15 mouse cellular contexts compared by ENCODE assay signal in genomic region chr9:32340831-32341230, GRCm38 (mm10). TPM values are rescaled to one million over a fixed set of nuclear protein-coding genes. Genes with fewer than 3 reads are reported as not detected.
A peak's percentile ranks its signal among the peaks of the same experiment; 100 is the strongest.
DNase-seq lines count a peak whose midpoint lies in the region; ATAC-seq and TF ChIP-seq lines count a peak whose summit lies in the region.
"Had no signal": no experiment of that assay in that cellular context is flagged by ENCODE, and none has a peak within 500 bp of the region (broad histone marks: within the 10 kb centered on the region; RNA-seq: fewer than 3 reads in every experiment).

No protein-coding gene starts in this region.

- no peak overlapping the region for H3K9ac ChIP-seq in MEL (ENCODE audit: control insufficient read depth, low read depth, low read length, poor library complexity, severe bottlenecking)
- no peak overlapping the region for H3K9ac ChIP-seq in liver, embryonic 11.5 days (ENCODE audit: low read depth, low read length)
- H3K9ac ChIP-seq: hindbrain, embryonic 15.5 days had no signal

- TF ChIP-seq RAD21 in MEL (IDR thresholded peaks at IDR 0.05; ENCODE audit: low read depth, low read length), result no peak

- H3K27ac ChIP-seq in MEL (ENCODE audit: control insufficient read depth, low read depth, low read length), result no peak overlapping the region
- H3K27ac ChIP-seq in heart, embryonic 10.5 days, result peak overlapping the region; percentile 90
- no peak overlapping the region for H3K27ac ChIP-seq in liver, embryonic 11.5 days (ENCODE audit: low read depth, low read length)
- H3K27ac ChIP-seq: hindbrain, embryonic 15.5 days had no signal

- H3K4me3 ChIP-seq in MEL (ENCODE audit: control insufficient read depth in 1 of 2, insufficient read depth in 1 of 2, low read depth in 2 of 2, low read length in 2 of 2), result no peak overlapping the region
- H3K4me3 ChIP-seq in heart, embryonic 10.5 days, result peak overlapping the region; percentile 68
- no peak overlapping the region for H3K4me3 ChIP-seq in liver, embryonic 11.5 days (ENCODE audit: low read depth, low read length)
- H3K4me3 ChIP-seq: hindbrain, embryonic 15.5 days had no signal

- peaks cover 0 to 15% of the 10 kb centered on the region in 2 experiments; a peak in 3 of 4 replicates for H3K4me1 ChIP-seq in MEL (ENCODE audit: control insufficient read depth in 1 of 2, insufficient read depth in 2 of 2, low read length in 2 of 2)
- H3K4me1 ChIP-seq in heart, embryonic 10.5 days, result peaks cover 65% of the 10 kb centered on the region
- peaks cover 15% of the 10 kb centered on the region for H3K4me1 ChIP-seq in liver, embryonic 11.5 days (replicated peaks; ENCODE audit: control insufficient read depth, insufficient read depth, low read length)

- peak overlapping the region; percentile 19 for H3K4me2 ChIP-seq in liver, embryonic 11.5 days
- H3K4me2 ChIP-seq: hindbrain, embryonic 15.5 days had no signal

- no peak for TF ChIP-seq EP300 in MEL (IDR thresholded peaks at IDR 0.05; ENCODE audit: low read depth in 1 of 2, low read length in 2 of 2)

- no peak for TF ChIP-seq POLR2A in MEL (IDR thresholded peaks at IDR 0.05; ENCODE audit: control insufficient read depth in 1 of 2, insufficient read depth in 1 of 2, low read depth in 1 of 2, low read length in 2 of 2, poor library complexity in 1 of 2)

- no peaks in the 10 kb centered on the region for H3K9me3 ChIP-seq in MEL (replicated peaks; ENCODE audit: insufficient read depth, low read length)
- H3K9me3 ChIP-seq in heart, embryonic 10.5 days, result no peaks in the 10 kb centered on the region
- no peaks in the 10 kb centered on the region for H3K9me3 ChIP-seq in liver, embryonic 11.5 days (ENCODE audit: control insufficient read depth, low read length)
- H3K9me3 ChIP-seq: hindbrain, embryonic 15.5 days had no signal

- DNase-seq in adrenal gland, adult 2 months, result peak; percentile 16
- no peak for DNase-seq in adrenal gland, postnatal 10 days
- peak; percentile 52 for DNase-seq in MEL (ENCODE audit: low read depth, low spot score)
- peak; percentile 83 for DNase-seq in heart, embryonic 10.5 days (ENCODE audit: low spot score)
- no peak for DNase-seq in liver, embryonic 11.5 days (ENCODE audit: low spot score)
- DNase-seq in kidney, postnatal 10 days, result no peak
- DNase-seq in left cerebral cortex, adult 18-20 months (ENCODE audit: low spot score in 2 of 2), result no peak
- DNase-seq: gastrocnemius, postnatal 25 days; kidney, postnatal 14 days; lung, postnatal 36 days had no signal

- peaks cover 0 to 12% of the 10 kb centered on the region in 2 experiments; a peak in 2 of 4 replicates for H3K36me3 ChIP-seq in MEL (ENCODE audit: control insufficient read depth in 1 of 2, insufficient read depth in 2 of 2, low read length in 2 of 2)
- H3K36me3 ChIP-seq in heart, embryonic 10.5 days, result peaks cover 11% of the 10 kb centered on the region; the same call in 1 of the 2 replicates
- no peaks in the 10 kb centered on the region for H3K36me3 ChIP-seq in liver, embryonic 11.5 days (ENCODE audit: control insufficient read depth, insufficient read depth, low read length)
- H3K36me3 ChIP-seq: hindbrain, embryonic 15.5 days had no signal

- WGBS in heart, embryonic 10.5 days, result 5% methylated on average over 5 of the region's 5 CpGs
- 16% methylated on average over 5 of the region's 5 CpGs for WGBS in liver, embryonic 11.5 days

- H3K79me2 ChIP-seq in MEL (ENCODE audit: control insufficient read depth, insufficient read depth, low read length, poor library complexity), result no peaks in the 10 kb centered on the region

- no peak for TF ChIP-seq CTCF in MEL (IDR thresholded peaks at IDR 0.05 in 2 of 3, conservative IDR thresholded peaks at IDR 0.05 in 1 of 3; ENCODE audit: control insufficient read depth in 1 of 3, insufficient read depth in 1 of 3, low read depth in 2 of 3, low read length in 3 of 3, poor library complexity in 1 of 3, severe bottlenecking in 1 of 3)

- no peaks in the 10 kb centered on the region for H3K27me3 ChIP-seq in MEL (ENCODE audit: control insufficient read depth in 1 of 2, insufficient read depth in 2 of 2, low read length in 2 of 2)
- peaks cover 42% of the 10 kb centered on the region for H3K27me3 ChIP-seq in heart, embryonic 10.5 days (ENCODE audit: insufficient read depth, poor library complexity, severe bottlenecking)
- H3K27me3 ChIP-seq in liver, embryonic 11.5 days (replicated peaks; ENCODE audit: control insufficient read depth, insufficient read depth, low read length), result peaks cover 39% of the 10 kb centered on the region

- peak; percentile 51 for ATAC-seq in liver, embryonic 11.5 days (replicated peaks; ENCODE audit: low FRiP score)
- ATAC-seq in inflammation-experienced regulatory T-cells, adult 6 months, result no peak
- ATAC-seq: forebrain, embryonic 16.5 days had no signal

TF ChIP-seq in MEL, 35 proteins besides CTCF, POLR2A, EP300 and RAD21:
- TF ChIP-seq BHLHE40 (IDR thresholded peaks at IDR 0.05; ENCODE audit: borderline replicate concordance, low read depth, low read length) (no peak), KAT2A (conservative IDR thresholded peaks at IDR 0.05; ENCODE audit: low read depth, low read length) (no peak), NRF1 (IDR thresholded peaks at IDR 0.05; ENCODE audit: insufficient read depth, low read depth, low read length, poor library complexity, severe bottlenecking) (no peak), UBTF (IDR thresholded peaks at IDR 0.05; ENCODE audit: borderline replicate concordance, insufficient read depth, low read depth, low read length) (no peak), MAZ (IDR thresholded peaks at IDR 0.05; ENCODE audit: low read depth, low read length) (no peak), RCOR1 (IDR thresholded peaks at IDR 0.05; ENCODE audit: low read depth, low read length) (no peak), CHD1 (IDR thresholded peaks at IDR 0.05; ENCODE audit: low read depth, low read length) (no peak), MYB (IDR thresholded peaks at IDR 0.05; ENCODE audit: low read depth, low read length) (no peak), MYC (IDR thresholded peaks at IDR 0.05; ENCODE audit: low read depth, low read length) (no peak), NELFE (IDR thresholded peaks at IDR 0.05; ENCODE audit: low read depth, low read length) (no peak)

RNA-seq across cellular contexts. Expression of gene Kcnj5, which starts 3.3 kb away (rescaled TPM):
- total RNA-seq in adrenal gland, adult 2 months (2021), result under 1 TPM; 0.43 to 0.69 TPM
- 0.11 and 0.22 TPM in 2 replicates for polyA plus RNA-seq in adrenal gland, adult 2 months (2012; rRNA removed)
- under 1 TPM; 0.33 TPM for total RNA-seq in adrenal gland, postnatal 10 days (2021)
- total RNA-seq in MEL (2012; rRNA removed), result not detected in 2 replicates
- not detected for polyA plus RNA-seq in MEL (2012; ENCODE audit: insufficient read depth in 1 of 2, insufficient read length in 2 of 2, low read depth in 1 of 2, low replicate concordance in 2 of 2, missing spikeins in 1 of 2)
- 24.1 and 40.0 TPM in 2 replicates for polyA plus RNA-seq in heart, embryonic 10.5 days (2016; fragmentation: Nextera tagmentation; extraction: Ambion mirVana)
- polyA plus RNA-seq in liver, embryonic 11.5 days (2014; fragmentation: Nextera tagmentation; extraction: Ambion mirVana), result 3.7 and 4.8 TPM in 2 replicates
- polyA plus RNA-seq in inflammation-experienced regulatory T-cells, adult 6 months (2017; shearing (Covaris generic)), result not detected
- under 1 TPM; 0.23 to 0.53 TPM for total RNA-seq in left cerebral cortex, adult 18-20 months (2021)
- total RNA-seq: gastrocnemius, postnatal 25 days had no signal

RNA-seq across cellular contexts. Expression of gene Kcnj1, which starts 31.5 kb away (rescaled TPM):
- total RNA-seq in adrenal gland, adult 2 months (2021), result not detected
- polyA plus RNA-seq in adrenal gland, adult 2 months (2012; rRNA removed), result not detected in 2 replicates
- total RNA-seq in adrenal gland, postnatal 10 days (2021), result not detected
- not detected in 2 replicates for total RNA-seq in MEL (2012; rRNA removed)
- polyA plus RNA-seq in MEL (2012; ENCODE audit: insufficient read depth in 1 of 2, insufficient read length in 2 of 2, low read depth in 1 of 2, low replicate concordance in 2 of 2, missing spikeins in 1 of 2), result not detected
- not detected in 2 replicates for polyA plus RNA-seq in heart, embryonic 10.5 days (2016; fragmentation: Nextera tagmentation; extraction: Ambion mirVana)
- not detected in 2 replicates for polyA plus RNA-seq in liver, embryonic 11.5 days (2014; fragmentation: Nextera tagmentation; extraction: Ambion mirVana)
- polyA plus RNA-seq in inflammation-experienced regulatory T-cells, adult 6 months (2017; shearing (Covaris generic)), result not detected
- total RNA-seq in left cerebral cortex, adult 18-20 months (2021), result not detected
- total RNA-seq: gastrocnemius, postnatal 25 days had no signal
- polyA plus RNA-seq: forebrain, embryonic 16.5 days; hindbrain, embryonic 15.5 days; limb, embryonic 14.5 days; neural tube, embryonic 14.5 days had no signal

Comparison
In these comparisons a context has a peak if more than half of its experiments do, and no peak if none do; other contexts are left out.
1. DNase-seq: peak in adrenal gland, adult 2 months (single experiment), MEL (single experiment) and heart, embryonic 10.5 days (single experiment); none in adrenal gland, postnatal 10 days (single experiment), liver, embryonic 11.5 days (single experiment), kidney, postnatal 10 days (single experiment) and left cerebral cortex, adult 18-20 months (0 of 2).